Mouse (Mus musculus) bone marrow macrophage, adult 2 months (primary cell): ENCODE results near the gene Rnf114.

Experiments
- CTCF ChIP-seq: IDR thresholded peaks from 2 replicates; pipeline ENCODE4 v1.5.1; 2012; ENCODE audit warnings: low read depth, mild to moderate bottlenecking, low read length, moderate library complexity
- POLR2A ChIP-seq: IDR thresholded peaks from 2 replicates; pipeline ENCODE4 v1.6.1; 2012; ENCODE audit warnings: mild to moderate bottlenecking, low read depth, low read length, borderline replicate concordance

DNA sequence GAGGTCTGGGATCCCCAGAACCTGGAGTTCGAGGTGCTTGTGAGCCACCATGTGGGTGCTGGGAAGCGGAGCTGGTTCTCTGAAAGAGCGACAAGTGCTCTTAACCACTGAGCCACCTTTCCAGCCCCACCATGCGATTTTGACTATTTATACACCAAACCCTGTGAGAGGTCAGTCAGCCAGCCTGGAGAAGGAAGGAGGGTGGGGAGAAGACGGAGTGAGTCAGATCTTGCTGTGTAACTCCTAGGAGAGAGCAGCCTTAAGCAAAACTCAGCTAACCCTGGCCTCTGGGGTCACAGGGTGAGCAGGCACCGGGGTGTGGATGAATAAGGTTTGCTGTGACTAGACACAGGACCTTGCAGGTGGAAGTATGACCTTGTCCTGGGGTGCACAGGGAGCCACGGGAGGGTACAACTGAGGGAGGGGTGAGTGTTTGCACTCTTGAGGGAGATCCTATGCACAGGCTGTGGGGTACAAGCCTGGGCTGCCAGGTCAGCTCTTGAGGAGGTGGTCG is 58.0 kb downstream of the Rnf114 start:
- TF ChIP-seq CTCF = no peak
- no peak for TF ChIP-seq POLR2A
